Mouse (Mus musculus) bone marrow, adult 2 months (tissue): ENCODE results near the gene Xiap.

Experiments
- CTCF ChIP-seq: fragments of 200-500 bp; IDR thresholded peaks from 2 replicates; pipeline ENCODE4 v1.5.1; 2011; ENCODE audit warnings: low read length, control low read depth; ENCODE audit not compliant: control insufficient read depth, insufficient read depth
- POLR2A ChIP-seq: fragments of 200-500 bp; IDR thresholded peaks from 2 replicates; pipeline ENCODE4 v1.6.1; 2011; ENCODE audit warnings: low read depth, mild to moderate bottlenecking, control low read depth, low read length, borderline replicate concordance; ENCODE audit not compliant: control insufficient read depth

DNA sequence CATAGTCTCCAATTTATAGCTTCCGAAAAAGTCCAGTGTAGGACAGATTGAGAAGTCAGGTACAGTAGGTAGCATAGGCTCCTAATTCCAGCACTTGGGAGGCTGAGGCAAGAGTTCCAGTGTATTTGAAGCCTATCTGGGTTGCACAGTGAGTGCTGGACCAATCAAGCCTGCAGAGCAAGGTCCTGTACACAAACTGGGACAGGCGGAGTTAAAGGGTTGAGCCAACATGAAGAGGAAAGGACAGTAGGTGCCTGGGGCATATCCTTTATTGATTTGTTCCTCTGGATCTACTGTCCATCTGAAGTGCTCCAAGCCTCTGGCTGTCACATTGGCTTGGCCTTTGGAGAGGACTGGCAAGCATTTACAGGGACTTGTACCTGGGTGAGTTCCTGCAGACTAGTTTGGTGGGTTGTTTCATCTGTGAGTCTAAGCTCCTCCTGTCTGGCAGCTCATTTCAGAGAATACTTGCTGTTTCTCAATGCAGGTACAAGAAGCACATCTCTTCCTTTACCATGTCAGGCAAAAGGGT is 46.7 kb upstream of the Xiap start:
- TF ChIP-seq CTCF: no peak
- no peak for TF ChIP-seq POLR2A
